Mouse (Mus musculus) T-helper 1 cell (primary cell): ENCODE measurements around the gene Pdk2.
"Not testable (repeated sequence)": the region's sequence is repeated elsewhere in the genome, so short reads cannot be mapped to it uniquely, and the experiment has no call there.

Experiments used
- in situ Hi-C: fragments of 300-600 bp; cut with MboI, MseI; formaldehyde crosslinking; loops from one replicate; pipeline ENCODE4 v1.15.1; 2025; ENCODE audit warnings: high pct_unique_total_duplicates

Pdk2 gene

DNA sequence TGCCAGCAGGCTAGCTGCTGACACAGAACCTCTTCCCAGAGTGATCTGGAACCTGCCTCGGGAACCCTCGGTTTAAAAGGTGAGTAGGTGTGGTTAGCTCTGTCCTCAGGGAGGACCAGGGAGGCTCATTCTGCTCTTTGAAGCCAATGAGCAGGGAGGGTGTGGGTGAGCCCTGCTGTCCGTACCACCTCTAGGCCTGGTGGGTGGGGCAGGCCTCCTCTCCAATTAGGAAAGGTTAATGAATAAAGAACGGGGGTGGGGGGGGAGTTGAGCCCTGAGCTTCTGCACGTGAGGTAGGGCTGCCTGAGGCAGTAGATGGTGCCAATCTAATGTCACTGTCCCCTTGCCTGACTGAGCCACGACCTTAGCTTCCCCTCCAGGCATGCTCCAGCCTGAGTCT is 8.2 kb downstream of the Pdk2 start:
- in situ Hi-C loops, result no loop called here

DNA sequence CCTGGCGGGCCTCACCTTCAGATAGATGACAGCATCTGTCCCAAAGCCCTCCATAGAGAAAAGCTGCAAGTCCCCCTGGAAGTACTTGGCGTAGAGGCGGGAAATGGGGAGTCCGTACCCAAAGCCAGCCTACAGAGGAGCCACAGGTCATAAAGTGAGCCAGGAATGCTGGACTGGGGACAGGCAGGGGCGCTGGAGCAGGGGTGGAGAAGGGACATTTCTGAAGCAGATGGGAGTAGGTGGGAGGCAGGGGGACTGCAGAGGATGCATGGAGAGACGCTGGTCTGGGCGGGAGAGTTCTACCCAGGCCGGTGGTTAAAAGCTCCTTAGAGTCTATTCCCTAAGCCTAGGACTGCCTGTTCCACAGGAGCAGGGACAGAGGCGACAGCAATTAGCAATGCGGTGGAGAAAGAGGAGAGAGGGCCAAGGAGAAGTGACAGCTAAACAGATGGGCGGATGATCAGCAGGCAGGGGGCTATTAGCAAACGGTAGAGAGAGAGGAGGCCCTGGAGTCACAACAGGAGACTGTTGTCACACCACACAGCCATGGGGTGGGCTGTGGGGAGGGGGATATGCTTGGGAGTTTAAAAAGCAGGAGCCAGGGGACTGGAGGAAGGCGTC is 13.2 kb downstream of the Pdk2 start:
- in situ Hi-C loops, result no loop called here

DNA sequence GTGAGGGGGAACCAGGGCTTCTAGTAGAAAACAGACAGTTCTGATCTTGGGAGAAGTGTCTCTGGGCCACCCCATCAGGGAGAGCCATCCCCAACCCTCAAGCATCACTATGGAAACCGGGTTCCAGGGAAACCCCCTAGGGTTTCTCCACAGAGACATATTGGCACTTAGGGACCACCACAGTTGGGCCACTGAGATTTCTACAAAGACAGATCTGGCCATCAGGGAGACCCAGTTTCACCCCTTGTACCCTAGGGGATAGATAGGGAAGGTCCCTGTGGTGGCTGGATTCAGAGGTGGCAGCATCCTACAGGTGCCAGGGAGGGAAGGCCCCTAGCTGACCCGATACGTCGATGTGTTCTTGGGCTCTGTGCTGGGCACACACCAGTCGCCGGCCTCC is 14.3 kb downstream of the Pdk2 start:
- in situ Hi-C loops, result no loop called here

DNA sequence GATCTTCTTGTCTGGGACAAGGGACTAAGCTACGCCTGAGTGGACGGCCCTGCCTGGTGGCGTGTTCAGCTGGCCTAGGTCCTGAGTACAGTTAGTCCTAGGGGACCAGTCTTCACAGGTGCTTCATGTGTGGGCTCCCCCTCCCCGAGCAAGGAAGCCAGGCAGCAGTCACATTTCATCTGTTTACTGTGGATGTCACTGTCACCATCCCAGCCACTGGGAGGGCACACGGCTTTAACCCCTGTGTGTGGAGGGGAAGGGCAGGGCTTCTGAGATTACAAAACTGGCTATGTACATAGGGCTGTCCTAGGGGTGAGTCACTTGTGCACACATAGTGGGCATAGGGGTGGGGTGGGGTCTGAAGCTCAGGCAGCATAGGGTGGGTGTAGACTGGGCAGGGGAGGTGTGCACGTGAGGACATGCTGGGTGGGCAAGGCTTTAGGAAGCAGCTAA is 15.0 kb downstream of the Pdk2 start:
- in situ Hi-C loops, result no loop called here

DNA sequence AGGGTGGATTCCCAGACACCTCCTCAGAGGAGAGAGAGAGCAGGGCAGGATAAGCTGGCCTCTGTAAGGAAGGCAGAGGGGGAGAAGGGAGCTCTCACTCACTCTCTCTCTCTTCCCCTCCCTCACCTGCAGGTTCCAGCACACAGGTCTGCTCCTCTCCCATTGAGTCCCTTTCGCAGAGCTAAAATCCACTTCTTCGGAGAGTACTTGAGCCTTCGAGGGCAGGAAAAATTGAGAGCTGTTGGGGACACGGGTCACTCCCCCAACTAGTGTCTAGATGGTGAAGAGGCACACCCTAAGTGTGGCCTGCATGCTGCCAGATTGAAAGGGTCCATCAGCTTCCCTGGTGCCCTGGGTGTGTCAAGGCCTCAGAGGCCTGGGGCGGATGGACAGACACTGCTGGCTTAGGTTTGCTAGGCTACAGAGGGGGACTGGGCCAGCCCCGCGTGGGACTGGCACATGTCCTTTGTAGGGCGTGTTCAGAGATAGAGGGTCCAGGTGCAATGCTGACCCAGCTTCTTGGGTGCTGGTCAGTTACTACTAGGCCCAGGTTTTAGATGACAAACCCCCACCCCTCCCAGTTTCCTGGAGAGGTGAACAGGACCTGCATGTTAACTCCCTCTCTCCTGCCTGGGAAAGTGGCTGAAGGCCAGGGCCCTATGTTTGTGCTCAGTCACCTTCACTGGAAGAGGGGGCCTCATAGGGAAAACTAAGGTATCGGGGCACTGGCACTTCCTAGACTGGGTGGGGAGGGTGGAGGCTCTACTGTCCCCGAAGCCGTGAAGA is 15.7 kb downstream of the Pdk2 start:
- in situ Hi-C loops, result no loop called here

DNA sequence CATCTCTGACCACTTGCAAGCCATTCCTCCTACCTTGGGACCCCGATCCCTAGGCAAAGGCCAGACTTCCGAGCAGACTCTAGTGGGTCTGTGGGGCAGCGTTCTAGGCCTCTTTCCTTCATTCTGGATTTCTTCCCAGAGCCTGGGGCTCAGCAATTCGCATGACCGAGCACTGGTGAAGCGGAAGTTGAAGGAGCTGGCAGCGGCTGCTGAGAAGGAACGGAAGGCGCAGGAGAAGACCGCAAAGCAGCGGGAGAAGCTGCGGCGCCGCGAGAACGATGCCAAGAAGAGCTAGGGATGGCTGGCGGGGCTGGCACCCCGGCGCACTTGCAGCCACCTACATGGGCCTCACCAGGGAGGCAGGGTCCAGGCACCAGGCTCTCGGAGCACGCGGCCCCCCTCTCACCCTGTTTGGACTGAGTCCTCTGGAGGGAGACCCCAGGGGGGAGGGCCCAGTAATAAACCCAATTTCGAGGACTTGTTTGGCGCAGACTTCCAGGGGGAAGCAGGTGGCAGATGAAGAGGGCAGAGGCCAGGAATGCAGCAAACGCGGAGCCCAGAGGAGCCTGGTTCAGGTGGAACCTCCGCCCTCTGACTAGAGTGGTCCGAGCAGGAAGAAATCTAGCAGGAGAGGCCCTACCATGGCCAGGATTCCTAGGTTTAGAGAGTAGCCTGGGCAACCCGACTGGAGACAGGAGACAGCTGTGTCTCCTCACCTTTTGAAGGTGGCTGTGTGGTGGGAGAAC is 16.5 kb downstream of the Pdk2 start:
- in situ Hi-C loops, result no loop called here

DNA sequence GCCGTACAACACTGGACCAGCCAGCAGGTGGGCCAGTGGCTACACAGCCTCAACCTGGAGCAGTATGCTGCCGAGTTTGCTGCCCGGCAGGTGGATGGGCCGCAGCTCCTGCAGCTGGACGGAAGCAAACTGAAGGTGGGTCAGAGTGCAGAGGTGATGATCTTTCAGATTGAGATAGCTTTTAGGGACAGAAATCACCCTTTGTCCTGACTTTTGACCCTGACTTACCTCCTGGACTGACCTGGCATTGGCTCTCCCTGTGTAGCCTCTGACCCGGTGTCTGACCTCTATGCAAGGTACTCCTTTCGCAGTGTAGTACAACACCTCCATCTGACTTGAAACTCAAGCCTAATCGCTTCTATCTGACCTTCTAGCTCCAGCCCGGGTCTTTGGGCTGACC is 17.7 kb downstream of the Pdk2 start:
- in situ Hi-C loops, result no loop called here

DNA sequence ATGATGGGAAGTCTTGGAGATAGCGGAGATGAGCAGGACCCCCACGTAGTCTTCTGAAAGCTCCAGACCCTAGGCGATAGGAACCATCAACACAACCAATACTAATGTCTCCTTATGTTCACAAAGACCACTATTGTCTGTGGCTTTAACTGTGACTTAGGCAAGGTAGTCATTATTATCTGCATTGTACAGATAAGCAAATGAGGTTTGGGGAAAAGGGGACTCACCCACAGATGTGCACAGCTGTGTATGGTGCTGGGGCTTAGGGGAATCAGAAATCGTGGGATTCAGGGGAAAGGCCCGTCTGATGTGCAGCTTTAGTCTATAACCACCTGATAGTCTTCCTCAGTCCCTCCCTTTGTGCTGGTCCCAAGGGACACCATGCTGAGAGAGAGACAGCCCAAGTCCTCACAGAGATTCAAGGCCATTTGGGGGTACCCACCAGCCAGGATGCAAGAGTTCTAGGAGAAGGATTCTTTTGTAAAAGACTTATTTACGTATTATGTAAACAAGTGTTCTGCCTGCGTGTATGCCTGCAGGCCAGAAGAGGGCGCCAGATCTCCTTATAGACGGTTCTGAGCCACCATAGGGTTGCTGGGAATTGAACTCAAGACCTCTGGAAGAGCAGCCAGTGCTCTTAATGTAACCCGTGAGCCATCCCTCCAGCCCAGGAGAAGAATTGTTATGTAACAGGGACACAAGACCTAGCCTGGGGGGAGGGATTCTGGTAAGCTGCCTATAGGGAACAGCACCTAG is 18.7 kb downstream of the Pdk2 start:
- in situ Hi-C loops, result no loop called here

DNA sequence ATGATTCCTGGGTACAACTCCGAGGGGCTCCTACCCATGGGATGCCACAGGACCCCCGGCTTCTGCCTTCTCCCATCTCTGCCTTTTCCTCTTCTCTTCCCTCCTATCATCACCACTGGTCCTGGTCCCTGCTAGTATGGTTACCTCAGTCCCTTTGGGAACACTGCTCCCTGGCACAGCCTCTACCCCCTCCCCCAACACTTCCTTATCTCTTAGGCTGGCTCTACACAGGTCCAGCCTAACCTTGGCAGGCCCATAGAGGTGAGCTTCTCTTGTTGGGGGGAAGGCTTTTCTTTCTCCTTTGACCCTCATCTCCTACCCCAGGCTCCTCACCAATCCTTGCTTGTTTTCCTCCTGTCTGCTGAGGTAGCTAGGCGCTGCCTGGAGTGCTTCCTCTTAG is 25.7 kb downstream of the Pdk2 start:
- in situ Hi-C loops, result no loop called here

DNA sequence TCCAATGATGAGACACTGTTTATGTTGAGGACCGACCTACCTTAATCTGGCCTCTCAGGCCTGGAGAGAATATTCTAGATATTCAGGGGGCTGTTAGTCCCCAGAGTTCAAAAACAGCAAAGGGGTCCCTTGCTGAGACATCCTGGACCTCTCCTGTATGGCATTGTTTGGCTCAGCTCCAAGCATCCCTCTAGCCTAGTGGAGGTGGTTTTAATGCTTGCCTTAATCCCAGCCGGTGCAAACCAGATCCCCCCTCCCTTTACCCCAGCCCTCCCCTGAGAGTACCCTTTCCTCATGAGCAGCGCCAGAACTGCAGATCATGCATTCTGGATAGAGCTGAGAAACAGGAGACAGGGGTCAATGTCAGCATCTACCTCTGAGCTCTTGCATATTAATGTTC is 28.7 kb downstream of the Pdk2 start:
- in situ Hi-C loops, result no loop called here

DNA sequence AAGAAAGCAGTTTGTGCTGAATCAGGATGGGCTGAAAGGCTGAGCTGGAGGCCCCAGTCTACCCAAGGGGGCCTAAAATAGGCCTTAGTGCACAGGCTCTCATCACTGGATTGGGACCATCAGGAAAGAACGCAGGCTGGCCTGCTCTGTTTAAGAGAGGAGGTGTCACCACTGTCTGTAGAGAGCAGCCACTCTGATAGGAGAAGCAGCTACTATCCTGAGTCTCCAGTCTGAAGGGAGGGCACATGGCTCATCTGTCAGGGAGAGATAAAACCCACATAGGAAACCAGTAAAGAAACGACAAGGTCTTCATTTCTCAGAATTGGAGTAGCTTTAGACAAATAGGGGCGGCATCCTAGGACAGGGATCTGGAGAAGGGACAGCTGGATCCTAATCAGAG is 29.1 kb downstream of the Pdk2 start:
- in situ Hi-C loops, result no loop called here

DNA sequence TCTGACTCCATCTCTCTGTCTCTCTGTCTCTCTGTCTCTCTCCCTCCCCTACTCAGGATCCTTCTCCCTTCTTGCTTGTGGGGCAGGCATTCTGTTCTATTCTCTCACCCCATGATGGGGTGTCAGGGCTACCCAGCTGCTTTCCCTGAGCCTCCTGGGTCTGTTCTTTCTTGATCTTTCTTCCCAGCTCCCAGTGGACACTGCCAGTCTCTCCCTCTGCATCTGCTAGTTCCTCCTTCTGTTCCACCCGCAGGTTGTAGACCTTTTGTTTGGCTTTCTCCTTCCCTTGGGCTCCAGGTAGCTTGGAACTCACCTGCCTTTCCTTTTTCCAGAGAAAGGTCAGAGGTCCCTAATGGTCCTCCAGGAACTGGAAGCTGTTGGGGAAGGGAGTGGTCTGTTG is 29.7 kb downstream of the Pdk2 start:
- in situ Hi-C loops, result no loop called here

DNA sequence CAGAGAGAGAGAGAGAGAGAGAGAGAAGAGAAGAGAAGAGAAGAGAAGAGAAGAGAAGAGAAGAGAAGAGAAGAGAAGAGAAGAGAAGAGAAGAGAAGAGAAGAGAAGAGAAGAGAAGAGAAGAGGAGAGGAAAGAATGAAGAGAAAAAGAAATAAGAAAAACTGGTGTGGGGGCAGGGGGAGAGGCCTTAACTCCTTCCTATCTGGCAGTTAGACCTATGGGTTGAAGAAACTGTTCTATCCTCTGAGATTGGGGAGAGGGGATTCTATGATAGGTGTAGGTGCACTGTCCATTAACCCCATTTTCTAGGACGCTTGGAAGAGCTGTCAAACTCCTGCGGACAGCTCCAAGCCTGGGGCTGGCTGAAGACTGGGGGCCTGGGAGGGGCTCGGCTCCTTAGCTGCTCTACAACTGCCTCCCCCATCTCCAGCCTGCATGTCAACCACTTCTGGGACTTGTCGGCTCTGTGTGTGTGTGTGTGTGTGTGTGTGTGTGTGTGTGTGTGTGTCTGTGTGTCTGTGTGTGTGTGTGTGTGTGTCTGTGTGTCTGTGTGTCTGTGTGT is 30.2 kb downstream of the Pdk2 start:
- in situ Hi-C loops, result not testable (repeated sequence)

DNA sequence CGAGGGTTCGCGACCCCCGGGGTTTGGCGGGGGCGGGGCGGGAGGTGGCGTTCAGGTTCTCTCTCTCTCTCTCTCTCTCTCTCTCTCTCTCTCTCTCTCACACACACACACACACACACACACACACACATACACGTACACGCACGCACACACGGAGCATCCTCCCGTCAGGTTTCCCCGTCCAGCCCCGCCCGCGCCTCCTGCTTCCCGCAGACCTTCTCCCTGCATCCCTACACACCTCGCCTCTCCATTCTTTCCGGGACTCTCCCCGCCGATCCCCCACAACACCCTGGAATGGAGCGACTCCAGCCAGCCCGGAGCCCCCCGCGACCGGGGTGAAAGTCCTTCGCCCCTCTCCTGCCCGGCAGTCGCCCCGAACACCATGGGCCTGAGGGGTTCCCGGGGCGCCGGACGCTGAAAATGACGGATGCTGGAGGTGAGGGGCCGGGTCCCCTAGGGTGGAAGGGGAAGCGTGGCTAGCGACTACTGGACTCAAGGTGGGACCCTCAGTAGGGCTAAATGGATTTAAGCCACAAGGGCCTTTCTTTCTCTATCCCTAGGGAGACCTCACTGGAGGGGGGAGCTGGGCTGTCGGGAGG is 30.9 kb downstream of the Pdk2 start:
- in situ Hi-C loops, result no loop called here

DNA sequence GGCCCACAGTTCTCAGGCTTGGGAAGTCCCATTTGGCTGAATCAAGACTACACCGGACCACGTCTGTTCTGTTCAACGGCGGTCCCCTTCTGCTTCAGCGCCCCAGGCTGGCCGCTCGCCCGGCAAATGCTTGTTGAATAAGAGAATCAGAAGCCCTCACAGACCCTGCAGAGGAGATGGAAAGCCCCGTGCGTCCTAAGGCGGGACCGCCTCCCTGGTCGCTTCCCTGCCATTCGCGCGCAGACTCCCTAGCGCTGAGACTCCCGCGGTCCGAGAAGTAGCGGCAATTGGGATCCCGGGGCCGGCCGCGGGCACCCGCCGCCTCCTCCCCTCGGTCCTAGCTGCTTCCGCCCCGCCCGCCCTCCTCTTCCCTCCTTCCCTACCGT is 31.5 kb downstream of the Pdk2 start, which contains the start of gene Samd14:
TSS of gene Samd14 (plus strand) at position 251 of the 386 bp plus-strand sequence.
- in situ Hi-C loops, result no loop called here

DNA sequence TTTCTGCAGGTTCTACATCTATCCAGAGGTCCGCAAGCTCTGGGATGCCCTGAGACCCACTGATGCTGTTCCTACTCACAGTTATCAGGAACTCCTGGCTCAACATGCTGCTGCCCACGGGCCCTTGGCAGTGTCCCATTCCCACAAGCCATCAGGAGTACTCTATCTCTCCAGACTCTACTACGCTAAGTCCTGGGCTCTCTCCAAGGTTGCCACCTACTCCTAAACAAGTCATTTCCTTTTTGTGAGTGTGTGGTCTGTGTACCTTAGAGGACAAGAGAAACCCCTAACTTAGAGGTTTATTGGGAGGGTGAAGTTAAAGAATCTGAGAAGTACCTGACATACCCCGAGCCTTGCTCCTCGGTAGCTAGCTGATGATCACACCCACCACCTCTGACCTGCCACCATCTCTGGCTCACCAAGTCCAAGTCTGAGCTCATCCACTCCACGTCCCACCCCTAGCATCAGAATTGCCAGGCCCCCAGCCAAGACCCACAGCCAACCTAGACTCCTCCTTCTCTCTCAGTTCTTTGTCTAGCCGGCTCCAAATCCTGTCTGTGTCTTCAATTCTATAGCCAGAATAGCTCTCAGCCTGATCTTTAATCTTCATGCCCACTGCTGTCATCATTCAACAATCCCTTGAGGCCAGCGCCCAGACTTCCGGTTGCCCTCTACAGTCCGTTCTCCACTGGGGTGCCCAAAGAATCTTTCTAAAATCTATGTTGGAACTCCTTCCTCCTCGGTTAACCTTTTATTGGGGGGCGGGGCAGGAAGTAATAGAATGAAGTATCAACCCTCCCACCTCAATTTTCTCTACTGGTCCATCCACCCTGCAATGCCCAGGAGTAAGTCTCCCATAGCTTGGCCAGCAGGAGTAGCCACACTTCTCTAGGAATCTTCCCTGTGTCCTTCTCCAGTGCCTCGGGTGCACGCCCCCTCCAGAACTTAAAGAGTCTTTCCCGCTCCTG is 32.2 kb downstream of the Pdk2 start:
- in situ Hi-C loops, result no loop called here

DNA sequence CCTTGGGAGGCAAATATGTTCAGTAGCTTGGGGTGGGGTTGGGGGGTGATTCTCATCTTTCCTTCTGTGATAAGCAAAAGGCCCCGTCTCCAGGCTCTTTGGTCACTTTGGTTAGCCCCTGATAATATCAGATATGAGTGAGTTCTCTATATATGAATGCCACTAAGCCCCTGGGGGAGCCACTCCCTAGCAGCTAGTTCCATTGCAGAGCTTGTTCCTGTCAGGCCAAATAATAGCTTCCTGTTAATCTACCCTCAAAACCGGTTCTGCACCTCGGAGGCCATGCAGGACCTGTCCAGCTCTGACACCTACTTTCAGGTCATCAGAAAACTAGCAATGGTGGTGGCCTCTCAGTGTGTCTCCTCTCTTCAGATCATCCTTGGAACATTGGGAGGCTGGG is 33.7 kb downstream of the Pdk2 start:
- in situ Hi-C loops, result no loop called here

DNA sequence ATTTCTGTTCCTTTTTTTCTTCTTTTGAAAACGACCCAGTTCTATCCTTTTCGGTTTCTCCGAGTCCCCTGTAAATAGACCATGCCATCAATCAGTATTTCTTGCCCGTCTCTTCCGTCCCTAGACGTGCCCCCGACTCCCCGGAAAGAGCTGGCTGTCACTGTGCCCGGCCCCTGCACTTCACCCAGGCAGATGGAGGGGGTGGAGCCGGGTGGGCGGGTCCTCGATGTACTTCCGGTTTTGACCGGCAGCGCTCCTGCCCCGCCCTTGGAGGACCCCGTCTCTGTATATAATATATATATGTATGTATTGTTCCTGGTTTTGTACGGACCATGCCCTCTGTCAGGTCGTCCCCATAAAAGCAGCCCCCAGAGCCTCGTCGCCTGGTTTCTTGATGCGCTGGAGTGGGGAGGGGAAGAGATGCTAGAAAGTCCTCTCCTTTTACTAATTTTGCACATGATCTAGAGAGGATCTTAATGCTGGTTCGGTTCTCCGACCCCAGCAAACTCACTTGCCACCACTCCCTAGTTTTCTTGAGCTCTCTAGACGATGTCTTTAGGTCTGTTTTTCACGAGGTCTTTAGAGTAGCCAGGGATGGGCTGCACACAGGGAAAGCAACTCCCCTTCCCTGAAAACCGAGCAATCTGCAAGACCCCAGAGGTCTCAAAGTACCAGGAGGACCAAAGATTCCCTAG is 34.5 kb downstream of the Pdk2 start:
- in situ Hi-C loops, result no loop called here

DNA sequence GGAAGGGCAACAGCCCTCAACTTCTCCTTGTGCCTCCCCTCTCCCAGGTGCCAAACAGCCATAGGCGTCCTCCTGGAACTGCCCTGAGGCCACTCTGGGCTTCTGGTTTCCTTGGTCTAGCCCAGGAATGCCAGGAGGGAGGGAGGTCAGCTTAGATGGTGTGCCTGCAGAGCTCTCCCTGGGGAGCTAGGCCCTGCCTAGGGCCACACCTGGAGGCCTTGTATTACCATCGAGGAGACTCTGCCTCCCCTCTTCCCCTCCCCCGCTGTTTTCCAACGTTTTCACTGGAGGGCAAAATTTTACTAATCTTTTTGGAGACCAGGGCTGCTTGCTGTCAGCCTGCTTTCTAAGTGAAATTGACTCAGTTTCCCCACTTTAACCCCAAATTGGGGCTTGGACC is 35.1 kb downstream of the Pdk2 start:
- in situ Hi-C loops, result no loop called here

DNA sequence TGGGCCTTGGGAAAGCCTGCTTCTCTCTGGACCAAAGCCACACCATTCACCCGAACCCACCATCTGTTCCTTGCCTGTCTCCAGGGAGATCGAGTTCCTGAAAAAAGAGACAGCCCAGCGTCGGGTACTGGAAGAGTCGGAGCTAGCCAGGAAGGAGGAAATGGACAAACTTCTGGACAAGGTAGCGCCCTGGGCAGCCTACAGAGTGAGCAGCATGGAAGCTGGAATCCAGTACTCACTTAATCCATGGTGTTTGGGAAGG is 36.3 kb downstream of the Pdk2 start:
- in situ Hi-C loops, result no loop called here
